In the genomic region with DNA sequence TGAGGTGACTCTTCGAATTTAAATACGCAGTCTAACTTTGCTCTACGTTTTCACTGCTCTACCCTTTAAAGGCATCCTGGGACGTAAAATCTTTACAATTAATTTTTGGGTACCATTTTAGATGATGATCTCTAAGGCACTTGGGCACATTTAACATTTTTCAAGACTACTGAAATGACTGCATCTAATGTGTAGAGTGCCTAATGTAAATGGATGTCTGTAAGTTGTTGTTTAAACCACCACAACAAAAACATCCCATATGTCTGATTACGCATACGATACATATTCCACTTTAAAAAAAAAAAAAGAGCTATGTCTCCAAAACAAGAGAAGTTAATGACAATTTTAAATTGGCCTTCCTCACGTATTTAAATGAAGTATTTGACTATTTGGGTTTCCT, we compare ENCODE assay signal across 9 mouse cellular contexts.
DNase-seq lines count a peak whose midpoint lies in the region; ATAC-seq lines count a peak whose summit lies in the region.
"Had no signal": no experiment of that assay in that cellular context is flagged by ENCODE, and none has a peak within 500 bp of the region (broad histone marks: within the 10 kb centered on the region; RNA-seq: fewer than 3 reads in every experiment).

No protein-coding gene starts in this region.

- no peaks in the 10 kb centered on the region for H3K27me3 ChIP-seq in heart, embryonic 16.5 days (ENCODE audit: control insufficient read depth, insufficient read depth, low read length)
- H3K27me3 ChIP-seq in embryonic facial prominence, embryonic 11.5 days (ENCODE audit: control insufficient read depth, insufficient read depth, low read length): no peaks in the 10 kb centered on the region
- no peaks in the 10 kb centered on the region for H3K27me3 ChIP-seq in hindbrain, embryonic 15.5 days
- no peaks in the 10 kb centered on the region for H3K27me3 ChIP-seq in midbrain, embryonic 14.5 days (ENCODE audit: control insufficient read depth, insufficient read depth, low read length)

- intact Hi-C loops in heart, postnatal 10 days (cut with DNase I): no loop called here
- intact Hi-C loops in left cerebral cortex, postnatal 36 days (cut with DNase I): loop anchor here (2.0 to 5.0 kb wide), 2 partner anchors 85 to 91 kb away; no protein-coding TSS in a partner anchor

- no peak overlapping the region for H3K27ac ChIP-seq in heart, embryonic 16.5 days (ENCODE audit: low read length)
- H3K27ac ChIP-seq in embryonic facial prominence, embryonic 11.5 days (replicated peaks; ENCODE audit: low read depth, low read length): no peak overlapping the region
- H3K27ac ChIP-seq in hindbrain, embryonic 15.5 days (replicated peaks): peak overlapping the region; percentile 89
- H3K27ac ChIP-seq in midbrain, embryonic 14.5 days (replicated peaks; ENCODE audit: low read depth, low read length): peak overlapping the region; percentile 92

- H3K4me2 ChIP-seq in heart, embryonic 16.5 days (ENCODE audit: low read depth, low read length): peak overlapping the region; percentile 82
- H3K4me2 ChIP-seq in embryonic facial prominence, embryonic 11.5 days (ENCODE audit: low read depth, low read length): peak overlapping the region; percentile 54
- peak overlapping the region; percentile 63 for H3K4me2 ChIP-seq in hindbrain, embryonic 15.5 days
- peak overlapping the region; percentile 72 for H3K4me2 ChIP-seq in midbrain, embryonic 14.5 days (ENCODE audit: low read length)

- peak overlapping the region; percentile 71 for H3K9ac ChIP-seq in heart, embryonic 16.5 days (ENCODE audit: low read length)
- peak overlapping the region; percentile 43; the same call in 1 of the 2 replicates for H3K9ac ChIP-seq in embryonic facial prominence, embryonic 11.5 days (replicated peaks; ENCODE audit: low read length)
- peak overlapping the region; percentile 49 for H3K9ac ChIP-seq in hindbrain, embryonic 15.5 days
- peak overlapping the region; percentile 73 for H3K9ac ChIP-seq in midbrain, embryonic 14.5 days (replicated peaks; ENCODE audit: low read length)

- 71% methylated on average over 7 of the region's 7 CpGs for WGBS in heart, embryonic 16.5 days
- WGBS in embryonic facial prominence, embryonic 11.5 days: 62% methylated on average over 7 of the region's 7 CpGs
- 17% methylated on average over 7 of the region's 7 CpGs for WGBS in hindbrain, embryonic 15.5 days
- 33% methylated on average over 7 of the region's 7 CpGs for WGBS in midbrain, embryonic 14.5 days

- H3K36me3 ChIP-seq in heart, embryonic 16.5 days (ENCODE audit: control insufficient read depth, insufficient read depth): no peaks in the 10 kb centered on the region
- no peaks in the 10 kb centered on the region for H3K36me3 ChIP-seq in embryonic facial prominence, embryonic 11.5 days (replicated peaks; ENCODE audit: control insufficient read depth, insufficient read depth, low read depth, low read length)
- H3K36me3 ChIP-seq in hindbrain, embryonic 15.5 days: no peaks in the 10 kb centered on the region
- H3K36me3 ChIP-seq in midbrain, embryonic 14.5 days (ENCODE audit: control insufficient read depth, insufficient read depth, low read length): no peaks in the 10 kb centered on the region
- H3K36me3 ChIP-seq: G1E had no signal

- no peaks in the 10 kb centered on the region for H3K9me3 ChIP-seq in heart, embryonic 16.5 days (replicated peaks; ENCODE audit: control insufficient read depth, low read length)
- no peaks in the 10 kb centered on the region for H3K9me3 ChIP-seq in embryonic facial prominence, embryonic 11.5 days (replicated peaks; ENCODE audit: control insufficient read depth, low read length)
- no peaks in the 10 kb centered on the region for H3K9me3 ChIP-seq in hindbrain, embryonic 15.5 days
- no peaks in the 10 kb centered on the region for H3K9me3 ChIP-seq in midbrain, embryonic 14.5 days (ENCODE audit: control insufficient read depth, low read length)

- ATAC-seq in heart, embryonic 16.5 days (replicated peaks; ENCODE audit: extremely low read depth, insufficient read depth, low FRiP score): no peak
- no peak for ATAC-seq in embryonic facial prominence, embryonic 11.5 days (replicated peaks; ENCODE audit: insufficient number of reproducible peaks, low FRiP score, low TSS enrichment, low read depth)
- no peak for ATAC-seq in hindbrain, embryonic 15.5 days (ENCODE audit: low FRiP score, low read depth)
- no peak for ATAC-seq in midbrain, embryonic 14.5 days (ENCODE audit: low FRiP score, low TSS enrichment)

- peak overlapping the region; percentile 60 for H3K4me3 ChIP-seq in heart, embryonic 16.5 days (ENCODE audit: low read length)
- peak overlapping the region; percentile 38 for H3K4me3 ChIP-seq in embryonic facial prominence, embryonic 11.5 days (ENCODE audit: low read depth, low read length)
- peak overlapping the region; percentile 48 for H3K4me3 ChIP-seq in hindbrain, embryonic 15.5 days
- H3K4me3 ChIP-seq in midbrain, embryonic 14.5 days (replicated peaks; ENCODE audit: low read depth, low read length): peak overlapping the region; percentile 53

- DNase-seq in heart, postnatal 10 days: no peak
- DNase-seq in embryonic facial prominence, embryonic 11.5 days (ENCODE audit: low spot score): no peak
- peak; percentile 58 for DNase-seq in midbrain, embryonic 14.5 days
- no peak for DNase-seq in right cerebral cortex, postnatal 4 days
- no peak for DNase-seq in right cerebral cortex, adult 18-20 months
- no peak for DNase-seq in left cerebral cortex, postnatal 36 days (ENCODE audit: low spot score in 2 of 2)

- no peaks in the 10 kb centered on the region for H3K4me1 ChIP-seq in heart, embryonic 16.5 days (ENCODE audit: control insufficient read depth, insufficient read depth, low read length)
- no peaks in the 10 kb centered on the region for H3K4me1 ChIP-seq in embryonic facial prominence, embryonic 11.5 days (ENCODE audit: control insufficient read depth, insufficient read depth, low read length)
- peaks cover 17% of the 10 kb centered on the region for H3K4me1 ChIP-seq in hindbrain, embryonic 15.5 days (replicated peaks)
- H3K4me1 ChIP-seq in midbrain, embryonic 14.5 days (ENCODE audit: control insufficient read depth, insufficient read depth, low read length): peaks cover 20% of the 10 kb centered on the region

Comparison
In these comparisons a context has a peak if more than half of its experiments do, and no peak if none do; other contexts are left out.
1. H3K27ac ChIP-seq: peak in hindbrain, embryonic 15.5 days (single experiment) and midbrain, embryonic 14.5 days (single experiment); none in heart, embryonic 16.5 days (single experiment) and embryonic facial prominence, embryonic 11.5 days (single experiment).
2. Peak in every context shown above with its lines, with median percentiles within 50 percentile points of each other: H3K4me2 ChIP-seq, H3K4me3 ChIP-seq and H3K9ac ChIP-seq.